Mouse (Mus musculus) stomach, postnatal 0 days (tissue): ENCODE measurements around the gene Bbof1.

Experiments
- CTCF ChIP-seq: IDR thresholded peaks from 2 replicates; pipeline ENCODE4 v1.5.1; 2016; ENCODE audit warnings: antibody characterized with exemption, low read depth, mild to moderate bottlenecking, moderate library complexity
- EP300 ChIP-seq: optimal IDR thresholded peaks from 2 replicates; pipeline ENCODE3; 2016; ENCODE audit warnings: antibody characterized with exemption

DNA sequence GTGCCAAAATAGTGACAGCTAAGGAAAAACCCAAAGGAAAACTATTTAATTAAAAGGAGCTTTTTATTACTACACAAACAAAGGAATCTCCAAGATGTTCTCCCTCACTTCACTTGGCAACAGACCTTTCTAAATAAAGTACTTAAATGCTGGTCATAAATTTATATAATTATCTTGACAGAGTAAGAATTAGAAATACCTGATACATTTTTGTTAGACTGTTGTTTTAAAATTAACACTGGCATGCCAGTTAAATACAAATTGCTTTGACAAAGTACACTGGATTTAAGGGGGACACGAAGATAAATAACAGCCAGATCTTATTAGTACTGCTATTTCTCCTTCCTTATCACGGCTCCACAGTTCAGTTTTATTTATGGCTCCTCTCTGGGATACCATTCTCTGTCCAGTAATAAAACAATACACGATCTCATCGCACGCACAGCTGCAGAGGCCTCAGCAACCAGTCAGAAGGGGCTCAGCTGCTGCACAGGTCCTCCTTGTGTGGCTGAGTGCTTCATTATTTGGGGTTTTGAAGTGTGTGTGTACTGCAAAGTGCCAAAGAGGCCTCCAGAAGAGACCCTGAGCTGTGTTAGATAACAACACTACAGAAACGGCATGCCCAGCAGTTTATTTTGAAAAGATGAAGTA, 34.9 kb upstream of the Bbof1 start:
- TF ChIP-seq CTCF (no peak), EP300 (no peak)
